Mouse (Mus musculus) intestine, postnatal 0 days (tissue): ENCODE data around the gene Pla2g7. TPM values are rescaled to one million over a fixed set of nuclear protein-coding genes. Genes with fewer than 3 reads are reported as not detected.

Source experiments
- ATAC-seq: fragments of 200-750 bp; cut with Nextera tagmentation; 2 replicates; pipeline ENCODE4 v1.8.0; 2017; ENCODE audit warnings: mild to moderate bottlenecking, moderate TSS enrichment, moderate library complexity
- H3K27ac ChIP-seq: fragments of 300-500 bp; sonication (generic); 2 replicates; pipeline ENCODE4 v1.5.1; 2014; ENCODE audit warnings: mild to moderate bottlenecking, low read depth, low read length, moderate library complexity
- H3K27me3 ChIP-seq: fragments of 300-500 bp; sonication (generic); replicated peaks from 2 replicates; pipeline ENCODE4 v1.6.1; 2014; ENCODE audit warnings: low read length, mixed read lengths; ENCODE audit not compliant: control insufficient read depth, insufficient read depth
- H3K36me3 ChIP-seq: fragments of 300-500 bp; sonication (generic); 2 replicates; pipeline ENCODE4 v1.6.1; 2014; ENCODE audit warnings: mild to moderate bottlenecking, moderate library complexity; ENCODE audit not compliant: control insufficient read depth, insufficient read depth
- H3K4me1 ChIP-seq: fragments of 300-500 bp; sonication (generic); replicated peaks from 2 replicates; pipeline ENCODE4 v1.6.1; 2014; ENCODE audit warnings: antibody characterized with exemption, low read length, mixed read lengths; ENCODE audit not compliant: control insufficient read depth, insufficient read depth
- H3K4me2 ChIP-seq: fragments of 300-500 bp; sonication (generic); replicated peaks from 2 replicates; pipeline ENCODE4 v1.6.1; 2014; ENCODE audit warnings: low read depth, mild to moderate bottlenecking, moderate library complexity
- H3K4me3 ChIP-seq: fragments of 300-500 bp; sonication (generic); 2 replicates; pipeline ENCODE4 v1.5.1; 2014; ENCODE audit warnings: low read depth, low read length
- H3K9ac ChIP-seq: fragments of 300-500 bp; sonication (generic); 2 replicates; pipeline ENCODE4 v1.6.1; 2014; ENCODE audit warnings: mild to moderate bottlenecking, low read depth, low read length
- H3K9me3 ChIP-seq: fragments of 300-500 bp; sonication (generic); 2 replicates; pipeline ENCODE4 v1.6.1; 2016; ENCODE audit warnings: mixed run types; ENCODE audit not compliant: control insufficient read depth
- CTCF ChIP-seq: sonication (generic); IDR thresholded peaks from 2 replicates; pipeline ENCODE4 v1.5.1; 2016; ENCODE audit warnings: low read depth, mild to moderate bottlenecking, control low read depth, antibody characterized with exemption, moderate library complexity
- WGBS: fragments of 180-500 bp; shearing (Covaris S2); extraction: QIAGEN DNeasy Blood & Tissue Kit; methylation state at CpG from one replicate; pipeline ENCODE4 v1.1.7; 2014; 5-methylcytosine and 5-hydroxymethylcytosine counted together
- polyA plus RNA-seq: library from polyadenylated mRNA; unstranded; fragments of >200 nt; fragmentation: Nextera tagmentation; extraction: Ambion mirVana; gene quantifications from 2 replicates; pipeline ENCODE4 v1.2.1, GENCODE M21; 2015

Gene Pla2g7
- polyA plus RNA-seq, 1 experiment from 2014 or later: 27.9 TPM

DNA sequence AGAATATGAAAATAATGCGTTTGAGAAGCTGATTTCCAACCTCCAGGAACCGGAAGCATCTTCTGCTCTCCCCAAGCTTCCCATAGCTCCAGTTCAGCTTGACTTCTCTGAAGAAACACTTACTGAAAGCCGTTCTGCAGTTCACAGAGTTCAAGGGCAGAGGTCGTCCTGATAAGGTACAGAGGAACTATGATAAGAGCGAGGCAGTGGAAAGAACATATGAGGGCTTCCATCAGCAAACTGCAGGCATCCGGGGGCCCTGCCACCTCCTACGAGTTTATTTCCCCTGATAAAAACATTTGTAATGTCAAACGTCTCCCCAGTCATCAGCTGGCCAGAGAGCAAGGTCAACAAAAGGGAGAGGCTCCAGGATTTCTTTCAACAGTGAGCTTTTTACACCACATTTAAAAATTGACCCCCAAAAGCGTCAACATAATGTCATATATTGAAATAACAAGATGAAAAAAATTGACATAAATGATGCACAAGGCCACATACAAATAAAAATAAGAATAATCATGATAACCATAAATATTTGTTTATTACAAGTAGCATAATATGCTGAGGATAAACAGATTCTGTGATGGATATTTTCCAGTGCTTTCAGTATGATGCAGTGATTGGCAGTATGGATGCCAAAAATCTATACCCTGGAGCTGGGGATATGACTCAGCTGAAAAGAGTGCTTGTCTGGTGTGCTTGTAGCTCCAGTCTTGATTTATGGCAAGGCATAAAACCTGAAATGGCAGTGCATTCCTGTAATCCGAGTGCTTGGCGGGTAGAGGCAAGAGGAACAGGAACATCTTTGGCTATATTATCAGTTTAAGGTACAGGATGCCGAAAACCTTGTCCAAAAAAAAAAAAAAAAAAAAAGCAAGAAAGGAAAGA lies 13.1 kb upstream of the Pla2g7 start:
- H3K4me1 ChIP-seq: no peaks in the 10 kb centered on the region; the same call in 1 of the 2 replicates
- H3K27ac ChIP-seq: peak overlapping the region; percentile 29; the same call in 1 of the 2 replicates
- H3K27me3 ChIP-seq: no peaks in the 10 kb centered on the region
- H3K4me3 ChIP-seq: no peak overlapping the region
- no peak overlapping the region for H3K9ac ChIP-seq
- peak; percentile 82 for ATAC-seq
- H3K9me3 ChIP-seq: no peaks in the 10 kb centered on the region
- H3K4me2 ChIP-seq: no peak overlapping the region
- no peaks in the 10 kb centered on the region for H3K36me3 ChIP-seq
- no peak for TF ChIP-seq CTCF
- 24% methylated on average over 12 of the region's 12 CpGs for WGBS

DNA sequence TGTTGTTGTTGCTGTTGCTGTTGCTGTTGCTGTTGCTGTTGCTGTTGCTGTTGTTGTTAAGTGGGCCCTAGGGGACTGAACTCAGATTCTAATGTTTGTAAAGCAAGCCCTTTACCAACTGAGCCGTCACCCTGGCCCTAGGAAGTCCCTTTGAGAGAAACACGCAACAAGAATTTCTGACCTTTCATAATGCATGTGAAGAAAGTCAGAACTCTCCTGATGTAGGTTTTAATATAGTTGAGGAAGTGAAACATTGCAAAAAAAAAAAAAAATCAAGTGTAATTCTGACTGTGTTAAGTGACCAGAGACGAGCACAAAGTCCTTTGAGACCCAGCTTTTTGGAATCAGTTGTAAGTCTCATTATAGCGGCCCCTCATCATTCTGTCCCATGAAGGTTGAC lies 10.8 kb upstream of the Pla2g7 start:
- WGBS: 88% methylated on average over 4 of the region's 4 CpGs
- TF ChIP-seq CTCF: no peak
- Histone ChIP-seq H3K27ac (0 out of 2 replicates have a peak overlapping the region, but pooled peaks have one; percentile 47), H3K36me3 (no peaks in the 10 kb centered on the region), H3K4me3 (no peak overlapping the region), H3K27me3 (no peaks in the 10 kb centered on the region), H3K9me3 (no peaks in the 10 kb centered on the region), H3K4me1 (no peaks in the 10 kb centered on the region; the same call in 1 of the 2 replicates), H3K9ac (no peak overlapping the region), H3K4me2 (no peak overlapping the region)
- no peak for ATAC-seq

DNA sequence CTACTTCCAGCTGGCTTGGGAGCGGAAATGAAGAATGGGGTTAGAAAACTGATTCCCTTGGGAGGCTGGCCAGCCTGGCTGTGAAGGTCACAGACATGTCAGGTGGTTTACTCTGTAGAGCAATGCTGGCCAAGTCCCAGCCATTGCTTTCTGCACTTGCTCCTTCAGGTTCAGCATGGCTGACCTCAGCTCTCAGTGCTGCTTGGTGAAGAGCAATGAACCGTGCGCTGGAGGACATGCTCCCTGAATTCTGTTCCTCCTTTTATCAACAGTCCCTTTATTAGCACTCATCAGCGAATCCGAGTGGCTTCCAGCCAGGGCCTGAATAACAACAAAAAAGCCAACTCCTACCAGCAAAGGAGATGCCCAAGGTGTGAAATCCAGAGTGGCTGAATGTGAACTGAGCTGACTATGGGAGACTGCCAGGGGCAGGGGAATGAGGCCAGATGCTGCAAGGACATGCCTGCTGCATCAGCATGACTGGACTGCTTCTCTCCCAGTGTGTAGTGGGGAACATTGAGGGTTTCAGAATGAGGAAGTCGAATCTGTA lies 10.3 kb upstream of the Pla2g7 start:
- 49% methylated on average over 6 of the region's 6 CpGs for WGBS

DNA sequence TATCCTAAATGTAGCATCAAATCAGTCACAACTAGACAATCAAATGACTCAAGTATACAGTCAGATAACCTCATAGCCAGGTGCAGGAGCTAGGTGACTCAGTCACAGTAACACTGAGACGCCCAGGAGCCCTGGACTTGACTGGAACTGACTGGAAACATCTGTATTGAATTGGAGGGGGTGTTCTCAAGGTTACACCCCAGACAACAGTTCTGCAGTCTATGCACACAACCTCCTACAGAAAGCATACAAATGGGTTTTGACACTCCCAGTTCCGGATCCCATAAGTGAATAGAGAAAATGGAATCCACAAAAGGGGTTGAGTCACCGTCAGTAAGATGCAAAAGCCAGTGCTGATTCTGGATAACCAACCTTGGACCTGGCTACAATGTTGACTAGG lies 9.2 kb upstream of the Pla2g7 start:
- TF ChIP-seq CTCF: no peak
- Histone ChIP-seq H3K4me2 (no peak overlapping the region), H3K27me3 (no peaks in the 10 kb centered on the region), H3K4me3 (no peak overlapping the region), H3K9ac (no peak overlapping the region), H3K4me1 (no peaks in the 10 kb centered on the region; the same call in 1 of the 2 replicates), H3K27ac (no peak overlapping the region), H3K36me3 (no peaks in the 10 kb centered on the region), H3K9me3 (no peaks in the 10 kb centered on the region)
- no peak for ATAC-seq
- 70% methylated on average over 3 of the region's 3 CpGs for WGBS

More for the DNA sequence above, 10.3 kb upstream of the Pla2g7 start:
- no peak for TF ChIP-seq CTCF
- H3K4me1 ChIP-seq: no peaks in the 10 kb centered on the region; the same call in 1 of the 2 replicates
- no peaks in the 10 kb centered on the region for H3K27me3 ChIP-seq
- no peak overlapping the region for H3K9ac ChIP-seq
- H3K36me3 ChIP-seq: no peaks in the 10 kb centered on the region
- no peaks in the 10 kb centered on the region for H3K9me3 ChIP-seq
- H3K4me3 ChIP-seq: no peak overlapping the region
- H3K4me2 ChIP-seq: no peak overlapping the region
- H3K27ac ChIP-seq: peak overlapping the region; percentile 47
- ATAC-seq: peak; percentile 25; the same call in 1 of the 2 replicates

DNA sequence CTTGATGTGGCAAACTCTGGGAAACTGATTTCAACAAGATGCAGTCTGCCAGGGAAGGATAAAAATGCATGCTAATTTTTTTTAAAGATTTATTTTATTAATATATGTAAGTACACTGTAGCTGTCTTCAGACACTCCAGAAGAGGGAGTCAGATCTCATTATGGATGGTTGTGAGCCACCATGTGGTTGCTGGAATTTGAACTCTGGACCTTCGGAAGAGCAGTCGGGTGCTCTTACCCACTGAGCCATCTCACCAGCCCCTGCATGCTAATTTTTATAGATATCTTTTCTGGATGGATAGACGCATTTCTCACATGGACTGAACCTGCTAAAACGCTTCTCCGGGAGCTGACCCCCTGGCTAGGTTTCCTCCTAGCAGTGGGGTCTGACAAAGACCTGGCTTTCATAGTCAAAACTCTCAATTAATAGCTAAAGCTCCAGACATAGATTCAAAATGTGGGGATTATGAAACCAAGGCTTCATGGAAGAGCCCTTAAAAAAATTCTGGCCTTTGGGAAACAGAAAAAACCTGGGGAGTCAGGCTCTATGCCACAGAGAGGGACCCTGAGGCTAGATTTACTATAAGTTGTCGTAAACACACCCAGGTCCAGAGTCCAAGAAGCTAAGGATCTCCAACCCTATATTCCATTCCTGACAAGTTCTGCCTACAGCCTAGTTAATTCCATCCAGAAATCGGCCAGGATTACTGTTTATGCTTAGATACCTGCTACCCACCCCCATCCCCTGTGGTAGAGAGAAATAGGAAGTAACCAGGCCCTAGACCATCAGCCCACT lies 4.5 kb upstream of the Pla2g7 start:
- TF ChIP-seq CTCF: no peak
- 62% methylated on average over 7 of the region's 7 CpGs for WGBS
- H3K9me3 ChIP-seq: no peaks in the 10 kb centered on the region
- no peak overlapping the region for H3K9ac ChIP-seq
- ATAC-seq: peak; percentile 92
- H3K4me3 ChIP-seq: no peak overlapping the region
- H3K4me1 ChIP-seq: no peaks in the 10 kb centered on the region
- peak overlapping the region; percentile 76; the same call in 1 of the 2 replicates for H3K27ac ChIP-seq
- H3K36me3 ChIP-seq: no peaks in the 10 kb centered on the region
- peak overlapping the region; percentile 38; the same call in 1 of the 2 replicates for H3K4me2 ChIP-seq
- H3K27me3 ChIP-seq: no peaks in the 10 kb centered on the region

DNA sequence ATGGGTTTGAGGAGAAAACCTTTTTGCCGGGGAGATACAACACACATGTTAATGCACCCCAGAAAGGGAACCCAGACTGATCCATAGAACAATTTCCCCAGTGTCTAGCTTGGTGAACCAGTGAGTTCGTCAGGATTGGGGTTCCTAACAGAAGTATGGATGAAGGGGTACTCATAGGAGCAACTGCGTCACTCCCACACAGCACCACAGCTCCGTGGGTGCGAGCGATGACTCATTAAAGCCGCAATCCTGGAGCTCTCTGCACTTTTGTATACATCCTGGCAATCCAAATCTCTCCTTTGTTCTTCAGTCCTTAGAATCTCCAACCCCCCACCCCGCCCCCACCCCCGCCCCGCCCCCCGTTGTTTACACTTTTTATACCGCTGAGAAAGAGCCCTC lies 306 bp upstream of the Pla2g7 start:
- no peaks in the 10 kb centered on the region for H3K27me3 ChIP-seq
- no peaks in the 10 kb centered on the region for H3K4me1 ChIP-seq
- WGBS: 19% methylated on average over 12 of the region's 12 CpGs
- peak overlapping the region; percentile 87 for H3K4me2 ChIP-seq
- ATAC-seq: no peak
- TF ChIP-seq CTCF: no peak
- no peaks in the 10 kb centered on the region for H3K36me3 ChIP-seq
- no peak overlapping the region for H3K27ac ChIP-seq
- H3K9me3 ChIP-seq: no peaks in the 10 kb centered on the region
- H3K9ac ChIP-seq: no peak overlapping the region
- H3K4me3 ChIP-seq: peak overlapping the region; percentile 44; the same call in 1 of the 2 replicates
